8 mouse cellular contexts compared by ENCODE assay signal in genomic region chr14:24081911-24082558, GRCm38 (mm10).
DNase-seq lines count a peak whose midpoint lies in the region; ATAC-seq and TF ChIP-seq lines count a peak whose summit lies in the region.

No protein-coding gene starts in this region.

- ATAC-seq in cerebellum, adult (ENCODE audit: insufficient number of reproducible peaks, low FRiP score, low TSS enrichment): peak; percentile 20; the same call in 1 of the 2 replicates
- ATAC-seq in embryonic facial prominence, embryonic 12.5 days (ENCODE audit: insufficient number of reproducible peaks, insufficient read depth, low FRiP score, low TSS enrichment): no peak
- ATAC-seq in heart, postnatal 0 days (ENCODE audit: insufficient read depth, low read depth): no peak
- no peak for ATAC-seq in monocyte, adult 5-6 weeks (replicated peaks; ENCODE audit: insufficient number of reproducible peaks, low FRiP score, low TSS enrichment, poor library complexity, severe bottlenecking)

- no peak overlapping the region for H3K27ac ChIP-seq in embryonic facial prominence, embryonic 12.5 days
- H3K27ac ChIP-seq in heart, postnatal 0 days (ENCODE audit: low read depth): no peak overlapping the region

- H3K27me3 ChIP-seq in embryonic facial prominence, embryonic 12.5 days: no peaks in the 10 kb centered on the region
- H3K27me3 ChIP-seq in heart, postnatal 0 days (ENCODE audit: control insufficient read depth, insufficient read depth, low read length): no peaks in the 10 kb centered on the region

- no peak for DNase-seq in cerebellum, adult 8-10 months
- DNase-seq in heart, postnatal 0 days (ENCODE audit: low spot score): peak; percentile 11
- DNase-seq in kidney, postnatal 4 days: peak; percentile 80 to 85
- DNase-seq in lung, postnatal 10 days: peak; percentile 57
- DNase-seq in right cerebral cortex, postnatal 25 days: peak; percentile 31

- H3K4me3 ChIP-seq in embryonic facial prominence, embryonic 12.5 days: no peak overlapping the region
- H3K4me3 ChIP-seq in heart, postnatal 0 days (ENCODE audit: low read depth, low read length): no peak overlapping the region

- WGBS in embryonic facial prominence, embryonic 12.5 days: 30% methylated on average over 11 of the region's 11 CpGs
- WGBS in heart, postnatal 0 days: 28% methylated on average over 11 of the region's 11 CpGs

- H3K9ac ChIP-seq in embryonic facial prominence, embryonic 12.5 days: no peak overlapping the region
- H3K9ac ChIP-seq in heart, postnatal 0 days (replicated peaks; ENCODE audit: low read depth, low read length): no peak overlapping the region

- peak overlapping the region; percentile 32 for H3K4me2 ChIP-seq in embryonic facial prominence, embryonic 12.5 days (replicated peaks)
- no peak overlapping the region for H3K4me2 ChIP-seq in heart, postnatal 0 days (ENCODE audit: low read depth, low read length)

- no peak for TF ChIP-seq EP300 in heart, postnatal 0 days (IDR thresholded peaks at IDR 0.05; ENCODE audit: low read depth)

- H3K9me3 ChIP-seq in embryonic facial prominence, embryonic 12.5 days: no peaks in the 10 kb centered on the region
- H3K9me3 ChIP-seq in heart, postnatal 0 days (replicated peaks; ENCODE audit: control insufficient read depth, low read length): no peaks in the 10 kb centered on the region

- H3K4me1 ChIP-seq in embryonic facial prominence, embryonic 12.5 days: 0 out of 2 replicates have a peak, but pooled peaks cover 2% of the 10 kb centered on the region
- no peaks in the 10 kb centered on the region for H3K4me1 ChIP-seq in heart, postnatal 0 days (ENCODE audit: control insufficient read depth, insufficient read depth)

- TF ChIP-seq CTCF in heart, postnatal 0 days (IDR thresholded peaks at IDR 0.05; ENCODE audit: low read depth): no peak

- no peaks in the 10 kb centered on the region for H3K36me3 ChIP-seq in embryonic facial prominence, embryonic 12.5 days
- H3K36me3 ChIP-seq in heart, postnatal 0 days (replicated peaks; ENCODE audit: control insufficient read depth, insufficient read depth, low read length): no peaks in the 10 kb centered on the region
